Mouse (Mus musculus) heart, adult 18-20 months (tissue): ENCODE measurements at regions not wholly inside any gene's neighbourhood (a gene's known extent, or its start where the extent isn't known, plus 50 kb on each side); places are given as distances from the start of the nearest gene placed in this dataset.
A peak's percentile ranks its signal among the peaks of the same experiment; 100 is the strongest.

Source experiments
- DNase-seq, 2 experiments: peaks; one replicate each; pipeline ENCODE4 v3.0.0; 2021 to 2022; ENCODE audit warnings: mixed read lengths in 1 of 2

DNA sequence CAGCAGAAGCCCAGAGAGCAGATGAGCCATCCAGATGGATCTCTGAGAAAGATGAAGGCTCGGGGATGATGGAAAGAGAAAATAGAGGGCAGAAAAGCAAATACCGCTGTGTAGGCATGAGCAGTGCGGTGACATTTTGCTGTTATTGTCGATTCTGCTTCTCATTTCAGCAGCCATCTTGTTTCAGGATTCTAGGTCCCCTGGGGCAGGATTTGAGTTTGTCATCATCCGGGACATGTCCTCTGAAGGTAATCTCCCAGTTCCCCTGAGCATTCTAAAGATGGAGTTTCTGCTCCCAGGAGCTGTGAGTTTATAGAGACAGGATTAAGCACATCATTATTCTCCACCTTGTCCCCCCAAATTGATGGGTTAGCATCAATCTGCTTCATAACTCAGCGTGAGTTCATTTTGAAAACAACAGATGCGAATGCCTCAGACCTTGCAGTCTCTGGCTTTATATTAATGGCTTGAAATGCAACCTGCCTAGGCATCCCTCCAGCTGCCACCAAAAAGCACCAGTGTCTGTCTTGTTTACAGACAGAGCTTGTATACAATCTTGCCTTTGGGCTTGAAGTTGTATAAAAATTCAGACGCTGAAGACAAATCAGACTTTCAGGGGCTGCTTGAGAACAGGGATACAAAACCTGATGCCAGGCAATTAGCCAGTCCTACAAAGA lies 128.6 kb upstream of the Foxa2 start:
- no peak for DNase-seq

- DNase-seq = no peak
These were observed 133.5 kb upstream of the Foxa2 start for GRCm38 (mm10) chr2:148180245-148180644.

DNA sequence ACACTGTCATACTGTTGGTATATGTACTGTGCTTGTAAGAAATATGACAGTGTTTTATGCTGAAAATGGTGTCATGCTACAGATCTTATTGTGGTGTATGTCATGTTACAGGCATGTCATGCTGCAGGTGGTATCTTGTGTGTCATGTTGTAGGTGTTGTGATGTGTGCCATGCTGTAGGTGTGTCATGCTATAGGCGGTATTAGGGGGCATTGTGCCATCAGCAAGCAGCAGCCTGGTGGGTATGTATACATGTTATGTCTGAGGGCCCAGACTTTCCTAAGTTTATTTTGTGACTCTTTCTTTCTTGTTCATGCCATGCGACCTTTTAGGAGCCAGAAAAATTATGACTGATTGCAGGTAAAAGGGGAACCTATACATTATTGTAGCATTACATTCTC lies 134.7 kb upstream of the Foxa2 start:
- DNase-seq = no peak

DNA sequence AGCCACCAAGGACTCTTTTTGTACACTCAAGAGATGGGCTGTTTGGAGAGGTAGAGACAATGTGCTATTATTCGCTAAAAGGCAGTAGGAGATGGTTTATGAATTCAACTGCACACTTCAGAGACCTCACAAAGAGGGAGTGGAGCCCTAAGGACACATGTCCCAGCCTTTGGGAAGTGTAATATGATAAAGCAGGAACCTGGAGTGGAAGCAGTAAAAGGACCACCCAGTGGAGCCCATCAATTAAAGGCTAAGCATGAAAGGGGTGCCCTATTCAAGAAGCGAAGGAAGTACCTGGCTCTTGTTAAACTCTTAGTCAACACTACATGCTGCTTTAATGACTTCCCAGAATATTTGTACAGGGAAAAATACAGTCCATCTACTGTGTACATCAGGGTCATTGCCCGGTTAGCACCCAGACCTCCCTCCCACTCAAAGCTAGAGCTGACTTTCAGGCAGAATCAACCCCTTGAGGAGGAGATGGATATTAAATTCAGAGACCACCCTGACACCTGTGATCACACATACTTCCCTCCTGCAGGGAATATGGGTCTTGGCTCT lies 135.8 kb upstream of the Foxa2 start:
- no peak for DNase-seq

GRCm38 (mm10) chr2:148184801-148185212 lies 138.0 kb upstream of the Foxa2 start:
- DNase-seq = peak in 1 of 2 experiments; percentile 22

DNA sequence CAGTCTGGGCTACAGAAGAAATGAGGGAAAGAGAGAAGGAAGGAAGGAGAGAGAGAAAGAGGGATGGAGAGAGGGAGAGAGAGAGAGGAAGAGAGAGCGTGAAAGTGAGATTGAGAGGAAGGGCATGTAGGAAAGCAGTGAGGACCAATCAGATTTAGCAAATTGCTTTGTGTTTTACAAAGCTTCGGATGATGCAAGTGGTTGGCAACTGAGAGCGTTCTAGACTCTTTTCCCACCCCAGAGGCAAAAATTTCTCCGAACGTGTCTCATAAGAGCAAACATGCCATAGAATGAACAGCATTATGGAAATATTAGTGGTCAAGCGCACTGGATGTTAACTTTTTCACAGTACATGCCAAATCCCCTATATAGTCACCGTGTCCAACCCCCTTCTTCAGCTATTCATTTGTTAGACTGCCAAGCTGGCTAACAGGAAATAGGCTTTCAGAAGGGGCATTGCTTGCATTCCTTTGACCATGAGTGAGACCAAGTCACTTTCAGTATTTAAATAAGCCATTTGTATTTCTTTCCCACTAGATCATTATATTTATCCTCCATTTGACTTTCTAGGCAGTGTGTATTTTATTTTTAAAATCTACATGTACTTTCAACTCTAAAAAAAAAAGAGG lies 139.7 kb upstream of the Foxa2 start:
- no peak for DNase-seq

- peak; percentile 62 to 79 for DNase-seq
These were observed 142.1 kb upstream of the Foxa2 start for GRCm38 (mm10) chr2:148188865-148189264.

GRCm38 (mm10) chr2:148189287-148189686 lies 142.5 kb upstream of the Foxa2 start:
- peak; percentile 13 to 20 for DNase-seq

GRCm38 (mm10) chr2:148192946-148193345 lies 146.2 kb upstream of the Foxa2 start:
- peak; percentile 54 to 56 for DNase-seq

DNA sequence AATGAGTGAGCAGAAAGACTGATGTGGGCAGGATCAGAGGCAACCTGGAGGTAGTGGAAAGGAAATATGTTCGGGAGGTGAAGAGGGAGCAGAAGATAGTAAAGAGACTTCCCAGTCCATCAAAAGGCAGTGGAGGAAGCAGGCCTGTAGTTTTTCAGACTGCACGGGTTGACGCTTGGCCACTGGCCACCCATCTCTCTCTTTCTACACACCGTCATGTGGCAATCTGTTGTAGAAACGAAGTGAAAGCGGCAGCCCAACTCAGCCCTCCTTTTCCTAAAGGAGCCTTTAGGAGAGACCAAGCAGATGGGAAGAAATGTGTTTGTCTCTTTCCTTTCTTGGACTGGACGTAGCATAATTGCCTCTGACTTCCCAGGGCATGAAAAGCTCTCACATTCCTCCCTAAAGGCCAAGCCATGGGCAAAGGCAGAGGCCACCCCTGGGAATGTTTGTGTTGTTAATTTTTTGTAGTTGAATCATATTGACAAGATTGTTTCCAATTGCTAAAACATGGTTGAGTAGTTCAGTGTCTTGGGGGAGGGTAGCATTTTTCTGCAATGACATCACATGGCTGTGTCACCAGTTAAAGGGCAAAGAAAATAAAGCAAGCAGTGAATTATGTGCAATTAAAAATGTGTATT lies 150.7 kb upstream of the Foxa2 start:
- peak in 1 of 2 experiments; percentile 19 for DNase-seq

DNA sequence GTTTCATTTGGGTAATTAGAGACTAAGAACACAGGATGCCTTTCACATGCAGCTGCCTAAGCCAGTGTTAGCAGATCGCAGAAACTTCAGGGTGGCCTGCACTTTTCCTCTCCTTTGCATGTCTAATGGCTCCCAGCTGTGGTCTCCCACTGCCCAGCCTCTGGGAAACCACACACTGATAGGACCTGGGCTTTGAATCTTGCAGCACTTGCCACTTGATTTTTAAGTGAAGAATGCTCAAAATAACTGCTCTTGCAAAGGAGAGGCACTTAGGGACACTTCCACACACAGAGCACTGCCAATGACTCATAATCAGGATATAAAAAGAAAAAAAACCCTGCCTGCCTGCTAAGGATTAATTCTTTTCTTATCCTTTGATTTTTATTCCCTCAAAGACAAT lies 159.9 kb upstream of the Foxa2 start:
- no peak for DNase-seq

- no peak for DNase-seq
These were observed 164.0 kb upstream of the Foxa2 start for GRCm38 (mm10) chr2:148210813-148211212.

GRCm38 (mm10) chr2:148217136-148217535 lies 170.4 kb upstream of the Foxa2 start:
- no peak for DNase-seq

DNA sequence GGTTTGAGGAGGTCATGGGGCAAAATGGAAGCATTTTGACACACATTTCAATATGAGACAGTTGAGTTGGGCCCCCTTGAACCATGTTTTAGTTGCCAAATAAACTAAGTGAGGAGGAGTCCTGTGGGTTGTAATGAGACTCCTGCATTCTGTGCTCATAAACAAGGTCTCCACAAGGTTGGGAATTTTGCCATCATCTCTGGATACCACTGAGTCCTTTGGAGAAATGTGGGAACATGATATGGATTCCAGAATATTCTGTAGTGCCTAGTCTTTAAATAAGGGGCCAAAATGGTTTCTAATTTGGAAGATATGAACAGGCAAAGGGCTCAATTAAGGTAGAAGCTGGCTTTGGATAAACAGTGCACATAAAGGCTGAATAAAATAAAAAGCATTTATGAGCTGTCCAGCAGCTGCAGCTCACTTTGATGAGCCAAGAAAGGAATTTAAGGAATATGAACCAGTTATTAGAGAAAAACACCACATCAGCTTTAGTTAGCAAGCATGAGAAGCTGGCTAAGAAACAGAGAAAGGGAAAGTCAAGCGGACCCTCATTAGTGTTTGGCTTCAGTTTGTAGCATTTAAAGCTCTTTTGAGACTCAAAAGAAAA lies 161.3 kb upstream of the Sstr4 start:
- no peak for DNase-seq

GRCm38 (mm10) chr2:148237121-148237520 lies 158.0 kb upstream of the Sstr4 start:
- DNase-seq = no peak

- no peak for DNase-seq
These were observed 156.1 kb upstream of the Sstr4 start for GRCm38 (mm10) chr2:148239046-148239445.

- no peak for DNase-seq
These were observed 152.9 kb upstream of the Sstr4 start for GRCm38 (mm10) chr2:148242242-148242641.

DNA sequence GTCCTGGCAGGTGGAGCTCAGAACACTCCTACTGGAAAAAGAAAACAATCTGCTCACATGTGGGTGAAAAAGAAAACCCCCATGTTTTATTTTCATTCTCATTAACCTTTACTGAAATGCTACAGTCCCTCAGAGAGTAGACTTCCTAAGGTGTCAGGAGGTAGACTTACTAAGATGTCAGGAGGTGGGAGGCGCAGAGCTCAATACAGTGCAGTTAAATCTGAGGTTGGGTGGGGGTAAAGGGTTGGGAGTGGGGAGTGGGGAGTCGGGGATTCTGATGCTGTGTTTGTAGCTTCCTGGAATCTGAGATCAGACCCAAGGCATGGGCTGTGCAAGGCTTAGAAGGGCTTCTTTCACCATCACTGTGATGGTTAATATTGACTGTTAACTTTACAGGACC lies 149.6 kb upstream of the Sstr4 start:
- no peak for DNase-seq

DNA sequence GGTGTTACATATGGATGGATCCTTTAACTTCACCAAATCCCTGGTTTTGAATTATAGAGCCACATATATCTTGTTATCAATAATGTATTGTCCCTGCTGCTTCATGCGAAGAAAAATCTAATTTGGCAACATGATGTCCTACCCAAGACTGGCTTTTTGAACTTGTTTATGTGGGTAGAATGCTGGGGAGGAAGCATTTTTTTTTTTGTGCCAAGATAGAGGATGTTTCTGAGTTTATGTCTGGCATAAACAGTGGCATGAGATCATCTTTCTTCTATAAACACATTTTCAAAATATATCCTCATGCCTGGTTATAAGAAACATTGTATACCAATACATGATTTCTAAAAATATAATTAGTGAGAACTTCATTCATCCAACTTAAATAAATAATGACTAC lies 144.2 kb upstream of the Sstr4 start:
- DNase-seq = no peak

- DNase-seq = no peak
These were observed 139.5 kb upstream of the Sstr4 start for GRCm38 (mm10) chr2:148255662-148256061.

DNA sequence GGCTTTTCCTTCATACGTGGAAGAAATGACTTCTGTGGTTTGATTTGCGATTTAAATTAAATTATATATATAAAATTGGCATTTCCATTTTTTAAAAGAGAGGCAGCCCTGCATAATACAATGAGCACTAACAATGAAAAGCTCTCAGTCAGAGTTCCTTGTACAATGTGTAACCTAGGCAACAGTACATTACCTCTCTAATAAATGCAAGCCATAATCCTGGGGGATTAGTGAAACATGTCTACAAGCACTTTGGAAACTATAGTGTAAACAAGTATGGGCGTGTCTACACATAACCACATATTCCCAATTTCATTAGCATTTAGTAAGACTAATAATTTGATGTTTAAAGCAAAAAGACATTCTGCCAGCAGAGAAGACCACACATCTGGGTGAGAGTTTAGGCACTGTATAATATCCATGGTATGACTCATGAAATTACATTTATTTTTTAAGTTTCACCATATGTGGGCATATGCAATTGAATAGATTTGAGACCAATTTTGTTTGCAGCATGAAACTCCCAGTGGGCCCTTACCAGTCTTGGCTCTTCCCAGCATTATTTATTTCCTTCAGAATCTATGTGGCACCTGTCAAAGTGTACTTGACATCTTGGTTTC lies 130.9 kb upstream of the Sstr4 start:
- no peak for DNase-seq

DNA sequence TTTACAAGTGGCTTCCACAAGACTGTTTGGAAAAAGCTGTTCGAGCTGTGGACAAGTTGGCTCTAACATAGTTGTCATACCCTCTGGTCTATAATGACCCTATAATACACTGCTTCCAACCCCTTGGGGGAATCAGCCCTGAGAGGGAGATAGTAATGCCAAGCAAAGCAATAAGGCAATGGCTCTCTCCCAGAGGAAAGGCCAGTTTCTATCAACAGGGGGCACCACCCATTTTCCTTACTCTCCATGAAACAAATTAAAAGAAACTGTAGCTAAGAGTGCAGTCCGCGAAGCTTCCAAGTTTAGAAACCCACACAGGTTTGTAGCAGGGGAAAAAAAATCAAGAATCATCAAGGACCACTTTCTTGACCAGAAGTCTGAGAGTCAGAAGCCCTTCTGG lies 115.9 kb upstream of the Sstr4 start:
- peak; percentile 27 to 51 for DNase-seq
